Mouse (Mus musculus): ENCODE results near the gene Mindy3.

Mindy3 gene

DNA sequence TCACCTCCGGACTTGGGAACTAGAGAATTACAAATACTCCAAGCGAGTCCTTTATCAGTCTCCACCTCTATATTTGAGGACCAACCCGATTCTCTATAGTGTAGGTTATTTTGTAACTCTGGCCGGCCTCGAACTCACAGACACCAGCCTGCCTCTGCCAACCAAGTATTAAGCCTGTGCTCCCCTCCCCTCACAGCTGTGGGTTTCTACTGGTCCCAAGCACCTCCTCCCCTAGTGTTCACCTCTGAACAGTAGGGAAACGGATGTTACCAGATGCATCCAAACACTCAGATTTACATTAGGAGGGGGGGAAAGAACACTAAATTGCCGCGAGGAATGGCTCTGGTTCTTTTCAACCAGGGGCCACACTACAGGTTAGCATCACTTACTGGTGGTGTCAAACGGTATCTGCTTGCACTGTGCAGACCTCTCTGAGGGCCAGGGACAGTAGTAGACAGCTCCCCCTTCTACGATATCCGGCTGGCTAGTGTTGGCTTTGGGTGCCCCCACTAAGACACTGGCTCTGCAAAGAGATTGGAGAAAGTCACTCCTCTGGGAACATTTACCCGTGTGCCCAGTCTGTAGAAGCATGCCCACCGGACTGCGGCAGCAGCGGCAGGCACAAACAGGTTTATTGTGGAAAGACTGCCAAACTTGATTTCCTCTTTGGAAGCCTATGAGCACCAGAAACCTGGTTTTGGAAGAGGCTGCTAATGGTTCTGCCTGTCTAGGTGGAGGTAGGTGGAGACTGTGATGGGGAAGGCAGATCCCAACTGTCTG lies 118.6 kb downstream of the Mindy3 start:
- DNase-seq (ENCODE audit: low spot score): no peak

DNA sequence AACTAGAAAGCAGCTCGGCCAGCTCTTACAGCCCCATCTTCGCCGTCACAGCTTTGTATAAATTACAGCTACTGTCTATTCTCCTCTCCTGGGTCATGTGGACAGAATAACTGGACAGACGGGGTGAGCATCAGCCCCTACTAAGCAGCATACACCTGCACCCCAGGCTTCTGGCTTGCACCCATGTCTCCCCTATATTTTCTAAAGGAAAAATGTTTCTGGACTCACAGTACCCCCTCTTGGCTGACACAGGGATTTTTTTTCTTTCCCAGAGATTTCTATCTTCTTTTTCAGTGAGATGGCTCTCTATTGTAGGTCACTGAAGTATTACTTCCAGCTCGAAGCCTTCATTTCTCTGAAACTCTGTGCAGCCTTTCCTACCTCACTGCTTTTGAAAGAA lies 122.0 kb downstream of the Mindy3 start:
- DNase-seq (ENCODE audit: low spot score): no peak

Data from ovary, postnatal 14 days (tissue).